Mouse (Mus musculus): ENCODE results near the gene Figla. TPM values are rescaled to one million over a fixed set of nuclear protein-coding genes. Genes with fewer than 3 reads are reported as not detected.
"Not testable (repeated sequence)": the region's sequence is repeated elsewhere in the genome, so short reads cannot be mapped to it uniquely, and the experiment has no call there.

Figla gene
- total RNA-seq (2021) = not detected
- long read RNA-seq, experiment 1 = 0 reads
- long read RNA-seq, experiment 2 = 0 reads

- no peak for DNase-seq
Measured at GRCm38 (mm10) chr6:86015871-86016270, at the start of gene Figla. TSS of gene Figla (plus strand) at chr6:86016171.

- no peak for DNase-seq
Measured at GRCm38 (mm10) chr6:85966686-85967085, 49.3 kb upstream of the Figla start.

- no peak for DNase-seq
Measured at GRCm38 (mm10) chr6:85969889-85970288, 46.1 kb upstream of the Figla start.

GRCm38 (mm10) chr6:85972699-85973098 lies 43.3 kb upstream of the Figla start:
- no peak for DNase-seq

- DNase-seq = no peak
Measured at GRCm38 (mm10) chr6:85973336-85973735, 42.6 kb upstream of the Figla start.

- no peak for DNase-seq
Measured at GRCm38 (mm10) chr6:85974941-85975617, 40.9 kb upstream of the Figla start.

- DNase-seq = no peak
Measured at GRCm38 (mm10) chr6:85975761-85976160, 40.2 kb upstream of the Figla start.

GRCm38 (mm10) chr6:85976242-85976641 lies 39.7 kb upstream of the Figla start:
- no peak for DNase-seq

- not testable (repeated sequence) for DNase-seq
Measured at GRCm38 (mm10) chr6:85978736-85979135, 37.2 kb upstream of the Figla start.

GRCm38 (mm10) chr6:85984351-85984750 lies 31.6 kb upstream of the Figla start:
- no peak for DNase-seq

- not testable (repeated sequence) for DNase-seq
Measured at GRCm38 (mm10) chr6:85989570-85989969, 26.4 kb upstream of the Figla start.

- DNase-seq = not testable (repeated sequence)
Measured at GRCm38 (mm10) chr6:85990774-85991173, 25.2 kb upstream of the Figla start.

GRCm38 (mm10) chr6:86003405-86003925 lies 12.5 kb upstream of the Figla start:
- DNase-seq = peak in 1 of 2 experiments; percentile 15

GRCm38 (mm10) chr6:86004271-86005148 lies 11.5 kb upstream of the Figla start:
- peak; percentile 63 to 78 for DNase-seq

GRCm38 (mm10) chr6:86009980-86010379 lies 6.0 kb upstream of the Figla start:
- peak; percentile 22 to 58 for DNase-seq

GRCm38 (mm10) chr6:86014812-86015211 lies 1.2 kb upstream of the Figla start:
- DNase-seq = not testable (repeated sequence)

GRCm38 (mm10) chr6:86016793-86017350 lies 901 bp downstream of the Figla start:
- DNase-seq = no peak

GRCm38 (mm10) chr6:86019415-86020237 lies 3.7 kb downstream of the Figla start:
- no peak for DNase-seq

GRCm38 (mm10) chr6:86020948-86021347 lies 5.0 kb downstream of the Figla start:
- peak in 1 of 2 experiments; percentile 44 for DNase-seq

- DNase-seq = no peak
Measured at GRCm38 (mm10) chr6:86026632-86027292, 10.8 kb downstream of the Figla start.

- DNase-seq = no peak
Measured at GRCm38 (mm10) chr6:86028150-86028549, 12.2 kb downstream of the Figla start.

Data from heart, adult 18-20 months (tissue).